Mouse (Mus musculus) spleen, adult 2 months (tissue): ENCODE data around the gene Ccnd3.

Experiments
- CTCF ChIP-seq: fragments of 200-500 bp; IDR thresholded peaks from 2 replicates; pipeline ENCODE4 v1.5.1; 2011; ENCODE audit warnings: mild to moderate bottlenecking, inconsistent platforms; ENCODE audit not compliant: insufficient read depth, insufficient read length, insufficient replicate concordance; ENCODE audit errors: extremely low read depth
- POLR2A ChIP-seq: fragments of 200-500 bp; IDR thresholded peaks from 2 replicates; pipeline ENCODE4 v1.6.1; 2011; ENCODE audit warnings: low read depth, low read length, inconsistent platforms

DNA sequence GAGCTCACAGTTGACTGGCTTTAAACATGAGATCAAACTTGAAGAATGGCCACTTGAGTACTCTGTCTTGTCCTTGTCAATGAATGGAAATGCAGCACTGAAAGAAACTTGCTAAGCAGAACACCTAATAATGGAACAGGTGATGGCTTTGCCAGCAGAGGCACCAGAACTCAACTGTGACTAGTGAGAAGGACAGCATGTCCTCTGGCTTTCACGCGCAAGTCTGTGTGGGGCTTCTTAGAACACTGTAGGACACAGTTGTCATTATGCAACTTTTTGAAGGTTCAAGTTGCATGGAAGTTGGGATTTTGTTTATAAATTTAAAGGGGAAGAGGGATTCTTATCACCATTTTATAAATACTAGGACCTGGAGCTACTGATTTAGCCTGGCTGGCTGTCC lies 120.2 kb downstream of the Ccnd3 start:
- no peak for TF ChIP-seq CTCF
- no peak for TF ChIP-seq POLR2A
